Mouse (Mus musculus): ENCODE data around the gene Gm20503. TPM values are rescaled to one million over a fixed set of nuclear protein-coding genes. Genes with fewer than 3 reads are reported as not detected.

The Gm20503 gene
- polyA plus RNA-seq, 1 experiment from 2014 or later = 10.9 TPM

- 93% methylated on average over 5 of the region's 5 CpGs for WGBS
- Histone ChIP-seq H3K4me3 (no peak overlapping the region), H3K36me3 (no peaks in the 10 kb centered on the region), H3K27ac (replicated peaks) (no peak overlapping the region), H3K9me3 (replicated peaks) (no peaks in the 10 kb centered on the region), H3K4me1 (peaks cover 8% of the 10 kb centered on the region), H3K27me3 (ENCODE audit: low read depth, poor library complexity, severe bottlenecking) (peaks cover 14% of the 10 kb centered on the region)
- DNase-seq (ENCODE audit: low spot score) = no peak
These were observed 10.8 kb upstream of the Gm20503 start for GRCm38 (mm10) chr4:58992195-58992594.

DNA sequence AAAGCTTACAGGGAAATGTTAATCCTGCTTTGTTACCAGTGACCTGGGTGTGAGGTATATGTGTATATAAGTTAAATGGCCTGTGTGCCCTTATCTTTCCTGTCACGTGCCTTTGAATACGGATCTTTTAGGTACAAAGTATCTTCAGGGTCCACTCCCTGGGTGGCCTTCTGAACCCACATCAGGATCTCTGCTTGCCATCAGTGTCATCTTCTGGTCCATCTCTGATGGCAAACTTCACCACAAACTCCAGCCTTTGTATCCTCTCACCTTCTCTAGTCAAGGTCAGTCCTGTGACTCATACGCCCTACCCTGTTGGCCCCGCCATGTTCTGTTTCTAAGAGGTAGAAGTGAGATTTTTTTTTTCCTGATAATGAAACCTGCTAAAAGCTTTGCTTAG is 8.2 kb upstream of the Gm20503 start, which contains the start of gene Dnajc25:
Gene Dnajc25, plus strand, starts transcription at position 301 of the 400 bp plus-strand sequence.
- Histone ChIP-seq H3K9me3 (replicated peaks) (no peaks in the 10 kb centered on the region), H3K27me3 (ENCODE audit: low read depth, poor library complexity, severe bottlenecking) (0 out of 2 replicates have a peak, but pooled peaks cover 5% of the 10 kb centered on the region), H3K4me3 (no peak within 1 kb of the TSS), H3K27ac (replicated peaks) (no peak within 1 kb of the TSS), H3K36me3 (no peaks in the 10 kb centered on the region), H3K4me1 (0 out of 2 replicates have a peak, but pooled peaks cover 4% of the 10 kb centered on the region)
- no peak for DNase-seq (ENCODE audit: low spot score)
- 96% methylated on average over 4 of the region's 4 CpGs for whole genome bisulfite sequencing

- Histone ChIP-seq H3K4me1 (0 out of 2 replicates have a peak, but pooled peaks cover 4% of the 10 kb centered on the region), H3K36me3 (no peaks in the 10 kb centered on the region), H3K9me3 (replicated peaks) (no peaks in the 10 kb centered on the region), H3K4me3 (no peak overlapping the region), H3K27me3 (ENCODE audit: low read depth, poor library complexity, severe bottlenecking) (0 out of 2 replicates have a peak, but pooled peaks cover 5% of the 10 kb centered on the region), H3K27ac (replicated peaks) (no peak overlapping the region)
- WGBS = 80% methylated on average over 8 of the region's 8 CpGs
- DNase-seq (ENCODE audit: low spot score) = no peak
These were observed 7.7 kb upstream of the Gm20503 start for GRCm38 (mm10) chr4:58995251-58995693.

GRCm38 (mm10) chr4:58997081-58997480 is 5.9 kb upstream of the Gm20503 start:
- Histone ChIP-seq H3K36me3 (no peaks in the 10 kb centered on the region), H3K27me3 (ENCODE audit: low read depth, poor library complexity, severe bottlenecking) (0 out of 2 replicates have a peak, but pooled peaks cover 5% of the 10 kb centered on the region), H3K9me3 (replicated peaks) (no peaks in the 10 kb centered on the region), H3K27ac (replicated peaks) (no peak overlapping the region), H3K4me3 (no peak overlapping the region), H3K4me1 (no peaks in the 10 kb centered on the region)
- 83% methylated on average over 5 of the region's 5 CpGs for WGBS
- DNase-seq (ENCODE audit: low spot score) = no peak

DNA sequence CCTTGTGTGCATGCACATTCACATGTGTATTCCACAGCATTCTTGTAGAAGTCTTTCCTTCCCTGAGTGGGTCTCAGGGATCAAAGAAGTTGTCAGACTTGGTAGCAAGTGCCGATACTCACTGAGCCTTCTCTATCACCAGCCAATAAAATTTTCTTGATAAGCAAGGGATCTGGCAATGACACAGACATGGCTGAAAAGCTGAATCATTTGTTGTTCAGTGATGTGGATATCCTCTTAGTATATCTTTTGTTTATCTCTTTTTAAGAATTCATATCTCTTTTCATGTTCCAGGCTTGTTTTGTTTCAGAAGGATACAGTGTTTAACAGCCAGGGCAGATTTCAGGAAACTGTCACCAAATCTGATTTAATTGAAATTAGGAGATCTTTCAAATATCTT is 4.3 kb upstream of the Gm20503 start:
- no peaks in the 10 kb centered on the region for H3K9me3 ChIP-seq (replicated peaks)
- no peaks in the 10 kb centered on the region for H3K36me3 ChIP-seq
- no peaks in the 10 kb centered on the region for H3K27me3 ChIP-seq (ENCODE audit: low read depth, poor library complexity, severe bottlenecking)
- no peak overlapping the region for H3K4me3 ChIP-seq
- H3K27ac ChIP-seq (replicated peaks) = no peak overlapping the region
- WGBS = 100% methylated on average over 1 of the region's 1 CpGs
- no peak for DNase-seq (ENCODE audit: low spot score)
- H3K4me1 ChIP-seq = peaks cover 11% of the 10 kb centered on the region

- H3K27ac ChIP-seq (replicated peaks) = no peak overlapping the region
- H3K4me1 ChIP-seq = peaks cover 21% of the 10 kb centered on the region
- H3K9me3 ChIP-seq (replicated peaks) = no peaks in the 10 kb centered on the region
- H3K4me3 ChIP-seq = no peak overlapping the region
- WGBS = 25% methylated on average over 2 of the region's 2 CpGs
- no peaks in the 10 kb centered on the region for H3K36me3 ChIP-seq
- peaks cover 6% of the 10 kb centered on the region; the same call in 1 of the 2 replicates for H3K27me3 ChIP-seq (ENCODE audit: low read depth, poor library complexity, severe bottlenecking)
- DNase-seq (ENCODE audit: low spot score) = peak; percentile 62
These were observed 3.3 kb upstream of the Gm20503 start for GRCm38 (mm10) chr4:58999686-59000085.

DNA sequence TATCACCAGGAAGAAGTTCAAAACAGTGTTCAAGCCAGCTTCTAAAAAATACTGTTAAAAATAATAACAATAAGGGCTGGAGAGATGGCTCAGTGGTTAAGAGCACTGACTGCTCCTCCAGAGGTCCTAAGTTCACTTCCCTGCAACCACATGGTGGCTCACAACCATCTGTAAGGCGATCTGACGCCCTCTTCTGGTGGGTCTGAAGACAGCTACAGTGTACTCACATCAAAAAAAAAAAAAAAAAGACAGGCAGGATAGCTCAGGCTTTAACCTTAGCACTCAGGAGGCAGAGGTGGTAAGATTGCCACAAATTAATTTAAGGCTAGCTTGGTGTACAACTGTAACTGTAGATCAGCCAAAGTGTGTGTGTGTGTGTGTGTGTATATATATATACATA is 2.4 kb upstream of the Gm20503 start:
- peak; percentile 23 for DNase-seq (ENCODE audit: low spot score)
- 2% methylated on average over 2 of the region's 2 CpGs for WGBS
- no peaks in the 10 kb centered on the region for H3K9me3 ChIP-seq (replicated peaks)
- no peak overlapping the region for H3K27ac ChIP-seq (replicated peaks)
- H3K4me3 ChIP-seq = no peak overlapping the region
- H3K27me3 ChIP-seq (ENCODE audit: low read depth, poor library complexity, severe bottlenecking) = peaks cover 15% of the 10 kb centered on the region
- H3K4me1 ChIP-seq = peaks cover 26% of the 10 kb centered on the region
- H3K36me3 ChIP-seq = no peaks in the 10 kb centered on the region

GRCm38 (mm10) chr4:59003806-59004200 is 793 bp downstream of the Gm20503 start:
- 36% methylated on average over 7 of the region's 7 CpGs for WGBS
- H3K4me3 ChIP-seq = peak overlapping the region; percentile 93
- DNase-seq (ENCODE audit: low spot score) = no peak
- peaks cover 29% of the 10 kb centered on the region for H3K27me3 ChIP-seq (ENCODE audit: low read depth, poor library complexity, severe bottlenecking)
- H3K9me3 ChIP-seq (replicated peaks) = no peaks in the 10 kb centered on the region
- peak overlapping the region; percentile 92 for H3K27ac ChIP-seq (replicated peaks)
- peaks cover 33% of the 10 kb centered on the region for H3K4me1 ChIP-seq
- H3K36me3 ChIP-seq = no peaks in the 10 kb centered on the region

DNA sequence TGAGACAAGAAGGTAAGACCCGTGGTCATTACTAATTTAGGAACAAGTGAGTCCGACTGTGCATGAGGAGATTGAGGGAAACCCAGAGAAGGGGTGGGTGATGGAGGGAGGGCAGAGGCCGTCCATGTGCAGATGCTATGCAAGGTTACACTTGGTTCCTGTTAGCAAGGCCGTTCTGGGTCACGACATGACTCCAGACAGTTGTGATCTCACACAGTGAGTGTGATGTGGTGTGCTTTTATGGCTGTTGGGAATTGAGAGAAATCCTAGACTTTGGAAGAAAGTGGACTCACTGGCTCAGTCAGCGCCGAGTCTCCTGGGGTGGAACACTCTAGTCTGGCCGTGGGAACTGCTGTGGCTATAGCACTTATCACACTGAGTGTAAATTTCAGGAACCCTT is 3.2 kb downstream of the Gm20503 start:
- no peak for DNase-seq (ENCODE audit: low spot score)
- Histone ChIP-seq H3K9me3 (replicated peaks) (no peaks in the 10 kb centered on the region), H3K4me1 (peaks cover 33% of the 10 kb centered on the region), H3K36me3 (no peaks in the 10 kb centered on the region), H3K27ac (replicated peaks) (no peak overlapping the region), H3K4me3 (no peak overlapping the region), H3K27me3 (ENCODE audit: low read depth, poor library complexity, severe bottlenecking) (peaks cover 43% of the 10 kb centered on the region)
- whole genome bisulfite sequencing = 67% methylated on average over 8 of the region's 8 CpGs

- 65% methylated on average over 6 of the region's 6 CpGs for WGBS
- Histone ChIP-seq H3K36me3 (no peaks in the 10 kb centered on the region), H3K4me3 (no peak overlapping the region), H3K4me1 (peaks cover 33% of the 10 kb centered on the region), H3K27me3 (ENCODE audit: low read depth, poor library complexity, severe bottlenecking) (peaks cover 43% of the 10 kb centered on the region), H3K9me3 (replicated peaks) (no peaks in the 10 kb centered on the region), H3K27ac (replicated peaks) (no peak overlapping the region)
- no peak for DNase-seq (ENCODE audit: low spot score)
These were observed 4.0 kb downstream of the Gm20503 start for GRCm38 (mm10) chr4:59007016-59007415.

DNA sequence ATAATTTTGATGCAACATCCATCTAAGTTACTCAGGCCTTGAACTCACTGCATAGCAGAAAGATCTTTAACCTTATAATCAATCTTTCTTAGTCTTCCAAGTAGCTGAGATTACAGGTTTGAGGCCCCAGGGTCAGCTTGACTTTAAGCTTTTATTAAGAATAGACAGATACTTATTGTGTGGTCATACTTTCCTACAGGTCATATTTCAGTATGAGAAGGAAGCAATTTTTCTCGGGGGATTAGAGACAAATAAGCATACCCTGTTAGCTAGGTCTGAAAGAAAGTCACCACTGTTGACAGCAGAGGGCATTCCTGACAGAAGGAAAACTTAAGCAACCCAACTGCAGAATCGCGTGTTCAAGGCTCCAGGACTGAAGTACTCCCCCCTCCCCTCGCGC is 5.0 kb downstream of the Gm20503 start:
- Histone ChIP-seq H3K4me3 (no peak overlapping the region), H3K4me1 (peaks cover 27% of the 10 kb centered on the region), H3K36me3 (no peaks in the 10 kb centered on the region), H3K27me3 (ENCODE audit: low read depth, poor library complexity, severe bottlenecking) (peaks cover 43% of the 10 kb centered on the region), H3K27ac (replicated peaks) (no peak overlapping the region), H3K9me3 (replicated peaks) (no peaks in the 10 kb centered on the region)
- WGBS = 82% methylated on average over 5 of the region's 5 CpGs
- DNase-seq (ENCODE audit: low spot score) = no peak

- no peaks in the 10 kb centered on the region for H3K36me3 ChIP-seq
- peaks cover 42% of the 10 kb centered on the region for H3K27me3 ChIP-seq (ENCODE audit: low read depth, poor library complexity, severe bottlenecking)
- no peak for DNase-seq (ENCODE audit: low spot score)
- H3K4me3 ChIP-seq = no peak overlapping the region
- peaks cover 17% of the 10 kb centered on the region for H3K4me1 ChIP-seq
- no peaks in the 10 kb centered on the region for H3K9me3 ChIP-seq (replicated peaks)
- 92% methylated on average over 7 of the region's 7 CpGs for WGBS
- H3K27ac ChIP-seq (replicated peaks) = no peak overlapping the region
These were observed 6.2 kb downstream of the Gm20503 start for GRCm38 (mm10) chr4:59009186-59009585.

DNA sequence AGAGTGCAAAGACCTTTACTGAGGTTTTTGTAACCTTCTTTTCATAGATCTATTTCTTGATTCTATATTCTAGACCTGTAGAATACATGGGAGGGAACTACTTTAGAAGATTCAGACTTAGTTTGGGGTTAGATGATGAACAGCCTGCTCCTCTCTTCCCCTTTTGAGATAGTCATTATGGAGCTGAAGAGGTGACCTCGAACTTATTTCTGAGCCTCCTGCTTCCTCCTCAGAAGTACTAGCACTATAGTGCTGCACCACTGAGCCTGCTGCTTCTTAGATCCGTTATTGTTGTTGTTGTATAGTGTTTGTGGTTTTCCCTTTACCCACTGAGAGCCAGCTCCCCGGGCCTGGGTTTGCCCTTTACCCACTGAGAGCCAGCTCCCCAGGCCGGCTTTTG is 6.7 kb downstream of the Gm20503 start:
- Histone ChIP-seq H3K27ac (replicated peaks) (no peak overlapping the region), H3K27me3 (ENCODE audit: low read depth, poor library complexity, severe bottlenecking) (peaks cover 37% of the 10 kb centered on the region), H3K4me3 (no peak overlapping the region), H3K36me3 (no peaks in the 10 kb centered on the region), H3K9me3 (replicated peaks) (no peaks in the 10 kb centered on the region), H3K4me1 (peaks cover 12% of the 10 kb centered on the region)
- WGBS = 67% methylated on average over 4 of the region's 4 CpGs
- no peak for DNase-seq (ENCODE audit: low spot score)

GRCm38 (mm10) chr4:59011446-59011845 is 8.4 kb downstream of the Gm20503 start:
- DNase-seq (ENCODE audit: low spot score) = no peak
- H3K9me3 ChIP-seq (replicated peaks) = no peaks in the 10 kb centered on the region
- H3K4me1 ChIP-seq = peaks cover 4% of the 10 kb centered on the region
- H3K4me3 ChIP-seq = no peak overlapping the region
- no peaks in the 10 kb centered on the region for H3K36me3 ChIP-seq
- no peak overlapping the region for H3K27ac ChIP-seq (replicated peaks)
- peaks cover 24% of the 10 kb centered on the region; the same call in 1 of the 2 replicates for H3K27me3 ChIP-seq (ENCODE audit: low read depth, poor library complexity, severe bottlenecking)
- WGBS = 88% methylated on average over 3 of the region's 3 CpGs

Measured in midbrain, embryonic 10.5 days (tissue).